Mouse (Mus musculus) stomach, postnatal 0 days (tissue): ENCODE data around the gene Abhd16a. TPM values are rescaled to one million over a fixed set of nuclear protein-coding genes. Genes with fewer than 3 reads are reported as not detected.

Experiments used
- ATAC-seq: fragments of 200-750 bp; cut with Nextera tagmentation; 2 replicates; pipeline ENCODE4 v1.8.0; 2017; ENCODE audit not compliant: low FRiP score, low TSS enrichment
- DNase-seq: peaks from one replicate; pipeline ENCODE4 v3.0.0-alpha.2; 2016; ENCODE audit warnings: low spot score
- H3K27ac ChIP-seq: fragments of 300-500 bp; sonication (generic); replicated peaks from 2 replicates; pipeline ENCODE4 v1.5.1; 2014; ENCODE audit warnings: mild to moderate bottlenecking, control low read depth
- H3K27me3 ChIP-seq: fragments of 300-500 bp; sonication (generic); 2 replicates; pipeline ENCODE4 v1.6.1; 2014; ENCODE audit warnings: low read length; ENCODE audit not compliant: control insufficient read depth, insufficient read depth
- H3K36me3 ChIP-seq: fragments of 300-500 bp; sonication (generic); 2 replicates; pipeline ENCODE4 v1.6.1; 2014; ENCODE audit warnings: low read length, mixed read lengths; ENCODE audit not compliant: control insufficient read depth, insufficient read depth
- H3K4me1 ChIP-seq: fragments of 300-500 bp; sonication (generic); replicated peaks from 2 replicates; pipeline ENCODE4 v1.6.1; 2014; ENCODE audit warnings: antibody characterized with exemption; ENCODE audit not compliant: control insufficient read depth, insufficient read depth
- H3K4me2 ChIP-seq: fragments of 300-500 bp; sonication (generic); replicated peaks from 2 replicates; pipeline ENCODE4 v1.6.1; 2014; ENCODE audit warnings: low read depth, mild to moderate bottlenecking, control low read depth, moderate library complexity
- H3K4me3 ChIP-seq: fragments of 300-500 bp; sonication (generic); 2 replicates; pipeline ENCODE4 v1.5.1; 2014; ENCODE audit warnings: low read depth, low read length, control low read depth
- H3K9ac ChIP-seq: fragments of 300-500 bp; sonication (generic); 2 replicates; pipeline ENCODE4 v1.6.1; 2014; ENCODE audit warnings: mild to moderate bottlenecking, low read length, control low read depth, mixed read lengths
- H3K9me3 ChIP-seq: fragments of 300-500 bp; sonication (generic); 2 replicates; pipeline ENCODE4 v1.6.1; 2016; ENCODE audit warnings: low read length; ENCODE audit not compliant: control insufficient read depth
- CTCF ChIP-seq: IDR thresholded peaks from 2 replicates; pipeline ENCODE4 v1.5.1; 2016; ENCODE audit warnings: antibody characterized with exemption, low read depth, mild to moderate bottlenecking, moderate library complexity
- EP300 ChIP-seq: optimal IDR thresholded peaks from 2 replicates; pipeline ENCODE3; 2016; ENCODE audit warnings: antibody characterized with exemption
- WGBS: fragments of 180-500 bp; shearing (Covaris S2); extraction: QIAGEN DNeasy Blood & Tissue Kit; methylation state at CpG from one replicate; pipeline ENCODE4 v1.1.7; 2014; 5-methylcytosine and 5-hydroxymethylcytosine counted together
- polyA plus RNA-seq: library from polyadenylated mRNA; unstranded; fragments of >200 nt; fragmentation: Nextera tagmentation; extraction: Ambion mirVana; gene quantifications from 2 replicates; pipeline ENCODE4 v1.2.1, GENCODE M21; 2015

Gene Abhd16a
- polyA plus RNA-seq, 1 experiment from 2014 or later: 74.2 TPM

GRCm38 (mm10) chr17:35058316-35058715, 30.7 kb upstream of the Abhd16a start:
- H3K9ac ChIP-seq: peak overlapping the region; percentile 38; the same call in 1 of the 2 replicates
- 44% methylated on average over 9 of the region's 9 CpGs for WGBS
- no peaks in the 10 kb centered on the region for H3K4me1 ChIP-seq
- ATAC-seq (no peak), DNase-seq (no peak)
- no peak for TF ChIP-seq EP300
- H3K27ac ChIP-seq: peak overlapping the region; percentile 63
- H3K36me3 ChIP-seq: peaks cover 34% of the 10 kb centered on the region
- no peaks in the 10 kb centered on the region for H3K27me3 ChIP-seq
- H3K4me3 ChIP-seq: 0 out of 2 replicates have a peak overlapping the region, but pooled peaks have one; percentile 65
- H3K4me2 ChIP-seq: peak overlapping the region; percentile 63; the same call in 1 of the 2 replicates
- no peaks in the 10 kb centered on the region for H3K9me3 ChIP-seq

GRCm38 (mm10) chr17:35058911-35059892, 29.9 kb upstream of the Abhd16a start, which contains the start of gene Ddah2:
Ddah2 (plus strand) TSS chr17:35059035.
- Histone ChIP-seq H3K9ac (peak within 1 kb of the TSS; percentile 79), H3K27me3 (no peaks in the 10 kb centered on the region), H3K4me2 (peak within 1 kb of the TSS; percentile 63), H3K36me3 (peaks cover 28% of the 10 kb centered on the region), H3K4me1 (no peaks in the 10 kb centered on the region), H3K9me3 (no peaks in the 10 kb centered on the region), H3K27ac (peak within 1 kb of the TSS; percentile 89), H3K4me3 (peak within 1 kb of the TSS; percentile 65)
- TF ChIP-seq EP300: no peak
- peak; percentile 79 for TF ChIP-seq CTCF
- DNase-seq (peak; percentile 85), ATAC-seq (peak; percentile 88)
- WGBS: under 1% methylated on average over 57 of the region's 57 CpGs

- Histone ChIP-seq H3K4me3 (peak overlapping the region; percentile 65), H3K36me3 (peaks cover 24% of the 10 kb centered on the region), H3K4me2 (peak overlapping the region; percentile 63), H3K4me1 (0 out of 2 replicates have a peak, but pooled peaks cover 2% of the 10 kb centered on the region), H3K27me3 (no peaks in the 10 kb centered on the region), H3K9me3 (no peaks in the 10 kb centered on the region), H3K27ac (peak overlapping the region; percentile 40; the same call in 1 of the 2 replicates), H3K9ac (peak overlapping the region; percentile 79)
- DNase-seq (no peak), ATAC-seq (no peak)
- TF ChIP-seq EP300 (no peak), CTCF (no peak)
- 18% methylated on average over 14 of the region's 14 CpGs for WGBS
Measured at GRCm38 (mm10) chr17:35060071-35060470, 29.0 kb upstream of the Abhd16a start.

GRCm38 (mm10) chr17:35060737-35061297, 28.2 kb upstream of the Abhd16a start:
- Histone ChIP-seq H3K9me3 (no peaks in the 10 kb centered on the region), H3K27me3 (no peaks in the 10 kb centered on the region), H3K36me3 (peaks cover 18% of the 10 kb centered on the region), H3K9ac (no peak overlapping the region), H3K4me3 (peak overlapping the region; percentile 65; the same call in 1 of the 2 replicates), H3K4me1 (0 out of 2 replicates have a peak, but pooled peaks cover 2% of the 10 kb centered on the region), H3K27ac (no peak overlapping the region), H3K4me2 (peak overlapping the region; percentile 63; the same call in 1 of the 2 replicates)
- 56% methylated on average over 22 of the region's 22 CpGs for WGBS
- DNase-seq: peak; percentile 55
- no peak for ATAC-seq
- TF ChIP-seq EP300: no peak
- TF ChIP-seq CTCF: no peak

GRCm38 (mm10) chr17:35061299-35061698, 27.8 kb upstream of the Abhd16a start:
- Histone ChIP-seq H3K4me3 (no peak overlapping the region), H3K27me3 (no peaks in the 10 kb centered on the region), H3K4me2 (no peak overlapping the region), H3K4me1 (0 out of 2 replicates have a peak, but pooled peaks cover 2% of the 10 kb centered on the region), H3K27ac (0 out of 2 replicates have a peak overlapping the region, but pooled peaks have one; percentile 30), H3K36me3 (peaks cover 14% of the 10 kb centered on the region), H3K9ac (no peak overlapping the region), H3K9me3 (no peaks in the 10 kb centered on the region)
- 67% methylated on average over 8 of the region's 8 CpGs for WGBS
- TF ChIP-seq EP300 (no peak), CTCF (no peak)
- DNase-seq (no peak), ATAC-seq (no peak)
